Mouse (Mus musculus) liver, embryonic 16.5 days (tissue): ENCODE measurements around the gene Slc52a3. TPM values are rescaled to one million over a fixed set of nuclear protein-coding genes. Genes with fewer than 3 reads are reported as not detected.

Experiments used
- ATAC-seq: fragments of 200-750 bp; cut with Nextera tagmentation; 2 replicates; pipeline ENCODE4 v1.8.0; 2017; ENCODE audit warnings: low read depth, mild to moderate bottlenecking, moderate number of reproducible peaks, moderate library complexity
- H3K27ac ChIP-seq: fragments of 300-500 bp; sonication (generic); 2 replicates; pipeline ENCODE4 v1.5.1; 2014; ENCODE audit warnings: mild to moderate bottlenecking, low read length
- H3K27me3 ChIP-seq: fragments of 300-500 bp; sonication (generic); 2 replicates; pipeline ENCODE4 v1.6.1; 2014; ENCODE audit warnings: low read depth, low read length, mixed read lengths; ENCODE audit not compliant: control insufficient read depth, insufficient read depth
- H3K36me3 ChIP-seq: fragments of 300-500 bp; sonication (generic); 2 replicates; pipeline ENCODE4 v1.6.1; 2014; ENCODE audit warnings: mild to moderate bottlenecking; ENCODE audit not compliant: control insufficient read depth, insufficient read depth
- H3K4me1 ChIP-seq: fragments of 300-500 bp; sonication (generic); 2 replicates; pipeline ENCODE4 v1.6.1; 2014; ENCODE audit warnings: low read depth, low read length, mixed read lengths; ENCODE audit not compliant: control insufficient read depth
- H3K4me2 ChIP-seq: fragments of 300-500 bp; sonication (generic); 2 replicates; pipeline ENCODE4 v1.6.1; 2014; ENCODE audit warnings: low read depth, low read length, mixed read lengths
- H3K4me3 ChIP-seq: fragments of 300-500 bp; sonication (generic); 2 replicates; pipeline ENCODE4 v1.5.1; 2014; ENCODE audit warnings: low read depth, mild to moderate bottlenecking, low read length
- H3K9ac ChIP-seq: fragments of 300-500 bp; sonication (generic); 2 replicates; pipeline ENCODE4 v1.6.1; 2014; ENCODE audit warnings: low read depth, low read length
- H3K9me3 ChIP-seq: fragments of 300-500 bp; sonication (generic); replicated peaks from 2 replicates; pipeline ENCODE4 v1.6.1; 2016; ENCODE audit warnings: low read length; ENCODE audit not compliant: control insufficient read depth
- WGBS: fragments of 180-500 bp; shearing (Covaris S2); extraction: QIAGEN DNeasy Blood & Tissue Kit; methylation state at CpG from one replicate; pipeline ENCODE4 v1.1.7; 2014; ENCODE audit not compliant: insufficient replicate concordance; 5-methylcytosine and 5-hydroxymethylcytosine counted together
- polyA plus RNA-seq: library from polyadenylated mRNA; unstranded; fragments of >200 nt; fragmentation: Nextera tagmentation; extraction: Ambion mirVana; gene quantifications from 2 replicates; pipeline ENCODE4 v1.2.1, GENCODE M21; 2015

Gene Slc52a3
- 1.1 and 1.4 TPM in 2 replicates for polyA plus RNA-seq

DNA sequence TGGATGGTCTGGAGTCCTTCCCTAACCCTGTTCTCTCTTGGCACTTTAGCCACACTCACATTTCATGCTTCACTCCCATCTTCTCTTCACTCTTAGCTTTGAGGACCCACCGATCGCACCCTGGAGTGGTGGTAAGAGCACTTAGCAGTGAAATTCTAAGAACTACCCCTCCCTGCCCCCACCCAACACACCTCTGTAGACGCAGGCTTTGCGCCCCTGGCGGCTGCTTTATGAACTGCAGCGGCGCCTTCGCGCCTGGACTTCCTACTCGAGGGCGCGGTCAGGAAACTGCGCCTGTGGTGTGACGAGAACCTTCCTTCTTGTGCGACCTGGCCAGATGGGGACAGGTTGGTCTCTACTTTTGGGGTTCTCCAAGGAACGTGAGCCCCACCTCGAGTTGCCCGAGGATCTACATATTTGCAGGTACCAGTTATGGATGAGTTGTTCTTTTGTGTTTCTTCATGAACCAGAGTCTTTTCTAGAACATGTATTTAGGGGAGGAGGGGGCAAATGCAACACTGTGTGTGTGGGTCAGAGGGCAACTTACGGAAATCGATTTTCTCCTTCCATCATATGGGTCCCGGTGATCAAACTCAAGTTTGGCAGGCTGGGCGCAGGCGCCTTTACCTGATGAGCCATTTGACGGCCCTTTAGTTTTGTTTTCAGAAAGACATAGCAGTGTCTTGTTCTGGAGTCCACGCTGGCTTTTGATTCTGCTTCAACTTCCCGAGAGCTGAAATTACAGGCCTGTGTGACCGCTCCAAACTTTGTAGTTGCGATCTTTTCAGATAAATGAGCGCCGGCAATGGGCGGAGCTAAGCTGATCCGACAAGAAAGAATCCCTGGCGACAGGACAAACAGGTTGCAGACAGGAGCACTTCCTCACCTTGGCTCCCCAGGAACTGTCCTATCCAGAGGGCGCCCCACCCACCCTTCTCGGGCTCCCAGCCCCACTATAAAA lies at the start of gene Slc52a3:
Gene Slc52a3 (plus strand): TSS at position 283 of the 961 bp plus-strand sequence.
- Histone ChIP-seq H3K9me3 (no peaks in the 10 kb centered on the region), H3K4me1 (peaks cover 24% of the 10 kb centered on the region), H3K27me3 (peaks cover 3% of the 10 kb centered on the region), H3K4me3 (peak within 1 kb of the TSS; percentile 45), H3K4me2 (peak within 1 kb of the TSS; percentile 58), H3K9ac (peak within 1 kb of the TSS; percentile 8; the same call in 1 of the 2 replicates), H3K36me3 (no peaks in the 10 kb centered on the region), H3K27ac (no peak within 1 kb of the TSS)
- peak; percentile 59 for ATAC-seq
- WGBS, result 8% methylated on average over 35 of the region's 35 CpGs

DNA sequence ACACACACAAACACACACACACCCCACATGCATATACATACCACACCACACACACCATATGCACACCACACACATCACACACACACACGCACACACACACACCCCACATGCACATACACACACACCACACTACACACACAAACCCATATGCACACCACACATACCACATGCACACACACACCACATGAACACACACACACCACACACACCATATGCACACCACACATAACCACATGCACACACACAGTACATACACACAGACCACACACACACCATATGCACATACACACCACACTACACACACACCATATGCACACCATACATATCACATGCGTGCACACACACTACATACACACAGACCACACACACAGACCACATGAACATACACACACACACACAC lies 48.7 kb upstream of the Slc52a3 start:
- Histone ChIP-seq H3K36me3 (no peaks in the 10 kb centered on the region), H3K9ac (no peak overlapping the region), H3K9me3 (no peaks in the 10 kb centered on the region), H3K4me3 (no peak overlapping the region), H3K4me2 (no peak overlapping the region), H3K4me1 (no peaks in the 10 kb centered on the region), H3K27ac (no peak overlapping the region), H3K27me3 (no peaks in the 10 kb centered on the region)
- WGBS, result 74% methylated on average over 2 of the region's 2 CpGs
- ATAC-seq, result no peak

DNA sequence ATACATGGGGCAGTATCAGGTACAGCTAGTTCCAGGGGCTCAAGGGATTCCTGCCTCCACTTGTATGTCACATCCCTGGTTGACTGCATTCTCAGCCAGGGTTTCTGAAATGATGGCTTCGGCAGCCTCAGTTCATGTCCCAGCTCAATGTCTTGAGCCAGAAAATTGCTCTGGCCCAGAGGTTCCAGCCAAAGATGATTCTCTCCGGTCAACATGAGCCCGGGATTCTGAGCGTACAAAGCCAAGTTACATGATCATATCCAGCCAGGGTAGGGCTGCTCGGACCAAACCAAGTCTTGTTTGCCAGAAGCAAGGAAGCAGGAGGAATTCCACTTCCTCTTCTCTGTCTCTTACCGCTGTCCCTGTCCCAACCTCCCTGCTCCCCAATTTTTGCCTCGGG lies 48.0 kb upstream of the Slc52a3 start:
- no peaks in the 10 kb centered on the region for H3K27me3 ChIP-seq
- no peak overlapping the region for H3K9ac ChIP-seq
- no peaks in the 10 kb centered on the region for H3K4me1 ChIP-seq
- no peaks in the 10 kb centered on the region for H3K36me3 ChIP-seq
- H3K27ac ChIP-seq, result no peak overlapping the region
- no peak overlapping the region for H3K4me3 ChIP-seq
- 66% methylated on average over 7 of the region's 7 CpGs for WGBS
- no peak for ATAC-seq
- no peaks in the 10 kb centered on the region for H3K9me3 ChIP-seq
- no peak overlapping the region for H3K4me2 ChIP-seq

- Histone ChIP-seq H3K9ac (no peak overlapping the region), H3K9me3 (no peaks in the 10 kb centered on the region), H3K27me3 (no peaks in the 10 kb centered on the region), H3K27ac (no peak overlapping the region), H3K4me1 (no peaks in the 10 kb centered on the region), H3K4me2 (no peak overlapping the region), H3K4me3 (no peak overlapping the region), H3K36me3 (no peaks in the 10 kb centered on the region)
- WGBS, result 45% methylated on average over 2 of the region's 2 CpGs
- no peak for ATAC-seq
These were observed 47.1 kb upstream of the Slc52a3 start for GRCm38 (mm10) chr2:151949082-151949774.

DNA sequence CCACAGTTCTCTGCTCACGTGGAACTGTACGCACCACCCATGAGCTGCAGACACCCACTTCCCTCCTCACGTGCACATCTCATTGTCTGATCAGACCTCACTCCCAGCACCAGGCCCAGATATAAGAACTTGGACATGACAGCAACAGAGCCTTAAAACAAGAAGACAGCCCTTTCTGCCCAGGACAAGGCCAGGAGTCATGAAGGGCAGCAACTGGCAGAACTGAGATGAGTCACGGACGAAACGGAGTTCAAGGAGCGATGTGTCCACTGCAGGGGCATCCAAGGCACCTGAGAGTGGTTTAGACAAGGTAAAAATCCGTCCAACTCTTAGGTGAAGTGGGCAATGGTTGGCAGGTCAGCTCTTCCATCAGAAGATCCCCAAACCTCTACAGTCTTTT lies 42.6 kb upstream of the Slc52a3 start:
- ATAC-seq, result no peak
- Histone ChIP-seq H3K27ac (no peak overlapping the region), H3K9ac (no peak overlapping the region), H3K4me3 (no peak overlapping the region), H3K36me3 (no peaks in the 10 kb centered on the region), H3K4me2 (no peak overlapping the region), H3K9me3 (no peaks in the 10 kb centered on the region), H3K27me3 (no peaks in the 10 kb centered on the region), H3K4me1 (peaks cover 5% of the 10 kb centered on the region)
- 74% methylated on average over 8 of the region's 8 CpGs for WGBS

DNA sequence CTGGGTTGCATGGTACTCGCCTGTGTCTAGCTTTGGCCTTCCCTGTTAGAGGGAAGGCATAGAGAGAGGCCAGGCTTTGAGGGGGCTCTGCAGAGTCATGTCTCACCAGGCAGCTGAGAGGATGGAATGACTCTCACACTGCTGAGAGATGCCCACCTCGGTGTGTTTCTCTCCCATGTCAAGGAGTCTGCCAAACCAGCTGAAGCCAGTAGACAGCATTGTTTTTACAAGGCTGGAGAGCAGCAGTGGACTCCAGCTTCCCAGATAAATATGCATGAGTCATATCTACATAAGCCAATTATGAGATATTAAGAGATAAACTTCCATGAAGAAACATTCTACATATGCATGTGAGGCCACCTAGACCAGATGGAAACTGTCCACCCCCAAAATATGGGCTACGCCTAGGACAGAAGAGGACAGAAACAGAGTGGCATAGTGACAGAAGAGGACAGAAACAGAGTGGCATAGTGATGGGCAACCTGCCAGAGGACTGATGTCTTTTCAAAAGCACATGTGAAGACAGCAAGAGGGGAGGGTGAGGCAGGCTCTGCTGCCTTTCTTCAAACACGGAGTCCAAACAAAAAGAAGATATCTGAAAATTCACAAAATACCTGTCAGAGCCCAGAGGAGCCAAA lies 39.7 kb upstream of the Slc52a3 start:
- Histone ChIP-seq H3K27me3 (no peaks in the 10 kb centered on the region), H3K4me1 (peaks cover 10% of the 10 kb centered on the region), H3K4me3 (no peak overlapping the region), H3K9me3 (no peaks in the 10 kb centered on the region), H3K4me2 (no peak overlapping the region), H3K36me3 (no peaks in the 10 kb centered on the region), H3K27ac (no peak overlapping the region), H3K9ac (no peak overlapping the region)
- no peak for ATAC-seq
- 48% methylated on average over 4 of the region's 4 CpGs for WGBS

GRCm38 (mm10) chr2:151959274-151959673 lies 37.0 kb upstream of the Slc52a3 start:
- Histone ChIP-seq H3K4me2 (no peak overlapping the region), H3K4me3 (no peak overlapping the region), H3K9me3 (no peaks in the 10 kb centered on the region), H3K27me3 (no peaks in the 10 kb centered on the region), H3K9ac (no peak overlapping the region), H3K36me3 (no peaks in the 10 kb centered on the region), H3K4me1 (peaks cover 15% of the 10 kb centered on the region), H3K27ac (0 out of 2 replicates have a peak overlapping the region, but pooled peaks have one; percentile 19)
- 46% methylated on average over 5 of the region's 5 CpGs for WGBS
- ATAC-seq, result peak; percentile 76

- H3K9ac ChIP-seq, result no peak overlapping the region
- 45% methylated on average over 9 of the region's 9 CpGs for WGBS
- H3K4me3 ChIP-seq, result no peak overlapping the region
- H3K4me1 ChIP-seq, result peaks cover 10% of the 10 kb centered on the region
- no peaks in the 10 kb centered on the region for H3K9me3 ChIP-seq
- no peak overlapping the region for H3K4me2 ChIP-seq
- no peak overlapping the region for H3K27ac ChIP-seq
- H3K36me3 ChIP-seq, result no peaks in the 10 kb centered on the region
- H3K27me3 ChIP-seq, result no peaks in the 10 kb centered on the region
- ATAC-seq, result no peak
These were observed 34.8 kb upstream of the Slc52a3 start for GRCm38 (mm10) chr2:151961284-151962196.
